Mouse (Mus musculus): ENCODE measurements at regions not wholly inside any gene's neighbourhood (a gene's known extent, or its start where the extent isn't known, plus 50 kb on each side); places are given as distances from the start of the nearest gene placed in this dataset.

- no peak for TF ChIP-seq EP300 (IDR thresholded peaks at IDR 0.05; ENCODE audit: insufficient read depth, low read depth, low read length)
- TF ChIP-seq CTCF (IDR thresholded peaks at IDR 0.05; ENCODE audit: low read depth, low read length) = no peak
- TF ChIP-seq POLR2A (IDR thresholded peaks at IDR 0.05; ENCODE audit: insufficient read depth, low read length) = no peak
- no peaks in the 10 kb centered on the region for H3K27me3 ChIP-seq (ENCODE audit: control insufficient read depth, insufficient read depth, low read length, poor library complexity, severe bottlenecking)
- H3K27ac ChIP-seq (ENCODE audit: insufficient read depth, low read length) = no peak overlapping the region
- no peaks in the 10 kb centered on the region for H3K9me3 ChIP-seq (replicated peaks; ENCODE audit: control insufficient read depth, insufficient read depth, low read length, poor library complexity, severe bottlenecking)
- no peaks in the 10 kb centered on the region for H3K4me1 ChIP-seq (ENCODE audit: control insufficient read depth, insufficient read depth, low read length)
- no peak overlapping the region for H3K4me3 ChIP-seq (ENCODE audit: low read depth, low read length)
- no peak overlapping the region for H3K9ac ChIP-seq (ENCODE audit: low read depth, poor library complexity, severe bottlenecking)
- H3K36me3 ChIP-seq (ENCODE audit: control insufficient read depth, insufficient read depth, low read length, poor library complexity, severe bottlenecking) = no peaks in the 10 kb centered on the region
These were observed 80.9 kb upstream of the Rgma start for GRCm38 (mm10) chr7:73294399-73294798.

- Histone ChIP-seq H3K36me3 (ENCODE audit: control insufficient read depth, insufficient read depth, low read length, poor library complexity, severe bottlenecking) (no peaks in the 10 kb centered on the region), H3K9me3 (replicated peaks; ENCODE audit: control insufficient read depth, insufficient read depth, low read length, poor library complexity, severe bottlenecking) (no peaks in the 10 kb centered on the region), H3K4me3 (ENCODE audit: low read depth, low read length) (no peak overlapping the region), H3K9ac (ENCODE audit: low read depth, poor library complexity, severe bottlenecking) (no peak overlapping the region), H3K27ac (ENCODE audit: insufficient read depth, low read length) (no peak overlapping the region), H3K27me3 (ENCODE audit: control insufficient read depth, insufficient read depth, low read length, poor library complexity, severe bottlenecking) (no peaks in the 10 kb centered on the region), H3K4me1 (ENCODE audit: control insufficient read depth, insufficient read depth, low read length) (peaks cover 6% of the 10 kb centered on the region)
- TF ChIP-seq EP300 (IDR thresholded peaks at IDR 0.05; ENCODE audit: insufficient read depth, low read depth, low read length) (no peak), POLR2A (IDR thresholded peaks at IDR 0.05; ENCODE audit: insufficient read depth, low read length) (no peak), CTCF (IDR thresholded peaks at IDR 0.05; ENCODE audit: low read depth, low read length) (no peak)
These were observed 72.8 kb upstream of the Rgma start for GRCm38 (mm10) chr7:73302501-73302900.

GRCm38 (mm10) chr7:73303818-73304217 lies 71.5 kb upstream of the Rgma start:
- Histone ChIP-seq H3K36me3 (ENCODE audit: control insufficient read depth, insufficient read depth, low read length, poor library complexity, severe bottlenecking) (no peaks in the 10 kb centered on the region), H3K27ac (ENCODE audit: insufficient read depth, low read length) (no peak overlapping the region), H3K27me3 (ENCODE audit: control insufficient read depth, insufficient read depth, low read length, poor library complexity, severe bottlenecking) (no peaks in the 10 kb centered on the region), H3K9ac (ENCODE audit: low read depth, poor library complexity, severe bottlenecking) (no peak overlapping the region), H3K4me3 (ENCODE audit: low read depth, low read length) (no peak overlapping the region), H3K9me3 (replicated peaks; ENCODE audit: control insufficient read depth, insufficient read depth, low read length, poor library complexity, severe bottlenecking) (no peaks in the 10 kb centered on the region), H3K4me1 (ENCODE audit: control insufficient read depth, insufficient read depth, low read length) (peaks cover 10% of the 10 kb centered on the region)
- TF ChIP-seq EP300 (IDR thresholded peaks at IDR 0.05; ENCODE audit: insufficient read depth, low read depth, low read length) (no peak), CTCF (IDR thresholded peaks at IDR 0.05; ENCODE audit: low read depth, low read length) (no peak), POLR2A (IDR thresholded peaks at IDR 0.05; ENCODE audit: insufficient read depth, low read length) (no peak)

GRCm38 (mm10) chr7:73304799-73305198 lies 70.5 kb upstream of the Rgma start:
- Histone ChIP-seq H3K4me1 (ENCODE audit: control insufficient read depth, insufficient read depth, low read length) (peaks cover 10% of the 10 kb centered on the region), H3K4me3 (ENCODE audit: low read depth, low read length) (no peak overlapping the region), H3K36me3 (ENCODE audit: control insufficient read depth, insufficient read depth, low read length, poor library complexity, severe bottlenecking) (no peaks in the 10 kb centered on the region), H3K27me3 (ENCODE audit: control insufficient read depth, insufficient read depth, low read length, poor library complexity, severe bottlenecking) (no peaks in the 10 kb centered on the region), H3K27ac (ENCODE audit: insufficient read depth, low read length) (no peak overlapping the region), H3K9me3 (replicated peaks; ENCODE audit: control insufficient read depth, insufficient read depth, low read length, poor library complexity, severe bottlenecking) (no peaks in the 10 kb centered on the region), H3K9ac (ENCODE audit: low read depth, poor library complexity, severe bottlenecking) (no peak overlapping the region)
- TF ChIP-seq CTCF (IDR thresholded peaks at IDR 0.05; ENCODE audit: low read depth, low read length) (no peak), POLR2A (IDR thresholded peaks at IDR 0.05; ENCODE audit: insufficient read depth, low read length) (no peak), EP300 (IDR thresholded peaks at IDR 0.05; ENCODE audit: insufficient read depth, low read depth, low read length) (0 out of 2 replicates have a peak, but pooled peaks have one; percentile 43)

- no peak overlapping the region for H3K27ac ChIP-seq (ENCODE audit: insufficient read depth, low read length)
- H3K9me3 ChIP-seq (replicated peaks; ENCODE audit: control insufficient read depth, insufficient read depth, low read length, poor library complexity, severe bottlenecking) = no peaks in the 10 kb centered on the region
- H3K4me3 ChIP-seq (ENCODE audit: low read depth, low read length) = no peak overlapping the region
- H3K9ac ChIP-seq (ENCODE audit: low read depth, poor library complexity, severe bottlenecking) = no peak overlapping the region
- no peaks in the 10 kb centered on the region for H3K27me3 ChIP-seq (ENCODE audit: control insufficient read depth, insufficient read depth, low read length, poor library complexity, severe bottlenecking)
- no peak for TF ChIP-seq POLR2A (IDR thresholded peaks at IDR 0.05; ENCODE audit: insufficient read depth, low read length)
- TF ChIP-seq EP300 (IDR thresholded peaks at IDR 0.05; ENCODE audit: insufficient read depth, low read depth, low read length) = no peak
- no peak for TF ChIP-seq CTCF (IDR thresholded peaks at IDR 0.05; ENCODE audit: low read depth, low read length)
- no peaks in the 10 kb centered on the region for H3K36me3 ChIP-seq (ENCODE audit: control insufficient read depth, insufficient read depth, low read length, poor library complexity, severe bottlenecking)
- H3K4me1 ChIP-seq (ENCODE audit: control insufficient read depth, insufficient read depth, low read length) = peaks cover 10% of the 10 kb centered on the region
These were observed 69.9 kb upstream of the Rgma start for GRCm38 (mm10) chr7:73305286-73305975.

GRCm38 (mm10) chr7:73306296-73306695 lies 69.0 kb upstream of the Rgma start:
- H3K4me1 ChIP-seq (ENCODE audit: control insufficient read depth, insufficient read depth, low read length) = peaks cover 10% of the 10 kb centered on the region
- H3K9me3 ChIP-seq (replicated peaks; ENCODE audit: control insufficient read depth, insufficient read depth, low read length, poor library complexity, severe bottlenecking) = no peaks in the 10 kb centered on the region
- H3K4me3 ChIP-seq (ENCODE audit: low read depth, low read length) = no peak overlapping the region
- TF ChIP-seq EP300 (IDR thresholded peaks at IDR 0.05; ENCODE audit: insufficient read depth, low read depth, low read length) = no peak
- no peak for TF ChIP-seq CTCF (IDR thresholded peaks at IDR 0.05; ENCODE audit: low read depth, low read length)
- TF ChIP-seq POLR2A (IDR thresholded peaks at IDR 0.05; ENCODE audit: insufficient read depth, low read length) = no peak
- no peak overlapping the region for H3K9ac ChIP-seq (ENCODE audit: low read depth, poor library complexity, severe bottlenecking)
- H3K27ac ChIP-seq (ENCODE audit: insufficient read depth, low read length) = no peak overlapping the region
- H3K36me3 ChIP-seq (ENCODE audit: control insufficient read depth, insufficient read depth, low read length, poor library complexity, severe bottlenecking) = no peaks in the 10 kb centered on the region
- no peaks in the 10 kb centered on the region for H3K27me3 ChIP-seq (ENCODE audit: control insufficient read depth, insufficient read depth, low read length, poor library complexity, severe bottlenecking)
